Mouse (Mus musculus) cerebellum, adult 2 months (tissue): ENCODE results near the gene Gm17349.

Experiments
- CTCF ChIP-seq: fragments of 200-500 bp; IDR thresholded peaks from 2 replicates; pipeline ENCODE4 v1.5.1; 2011; ENCODE audit warnings: low read depth, mild to moderate bottlenecking, control low read depth, low read length, moderate library complexity, borderline replicate concordance; ENCODE audit not compliant: insufficient read depth
- POLR2A ChIP-seq: fragments of 200-500 bp; IDR thresholded peaks from 2 replicates; pipeline ENCODE4 v1.6.1; 2011; ENCODE audit warnings: low read length, control low read depth, borderline replicate concordance; ENCODE audit not compliant: insufficient read depth

DNA sequence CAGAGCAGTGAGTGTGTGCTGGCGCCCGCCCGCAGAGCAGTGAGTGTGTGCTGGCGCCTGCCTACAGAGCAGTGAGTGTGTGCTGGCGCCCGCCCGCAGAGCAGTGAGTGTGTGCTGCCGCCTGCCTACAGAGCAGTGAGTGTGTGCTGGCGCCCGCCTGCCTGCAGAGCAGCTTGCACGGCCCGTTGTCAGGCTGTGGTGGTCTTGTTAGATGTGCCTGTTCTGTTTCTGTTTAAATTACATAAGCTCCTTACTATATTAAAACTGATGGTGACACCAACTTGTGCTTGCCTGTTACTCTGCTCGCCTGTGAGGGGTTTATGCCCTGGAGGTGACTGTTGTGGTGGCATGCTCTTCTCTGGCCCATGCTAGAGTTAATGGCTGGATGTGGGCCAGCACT lies 2.9 kb upstream of the Gm17349 start:
- TF ChIP-seq CTCF: no peak
- no peak for TF ChIP-seq POLR2A
